Mouse (Mus musculus): Measurements from ENCODE around the gene Ear1. TPM values are rescaled to one million over a fixed set of nuclear protein-coding genes. Genes with fewer than 3 reads are reported as not detected.

Ear1 gene
- not detected for total RNA-seq (2023)

DNA sequence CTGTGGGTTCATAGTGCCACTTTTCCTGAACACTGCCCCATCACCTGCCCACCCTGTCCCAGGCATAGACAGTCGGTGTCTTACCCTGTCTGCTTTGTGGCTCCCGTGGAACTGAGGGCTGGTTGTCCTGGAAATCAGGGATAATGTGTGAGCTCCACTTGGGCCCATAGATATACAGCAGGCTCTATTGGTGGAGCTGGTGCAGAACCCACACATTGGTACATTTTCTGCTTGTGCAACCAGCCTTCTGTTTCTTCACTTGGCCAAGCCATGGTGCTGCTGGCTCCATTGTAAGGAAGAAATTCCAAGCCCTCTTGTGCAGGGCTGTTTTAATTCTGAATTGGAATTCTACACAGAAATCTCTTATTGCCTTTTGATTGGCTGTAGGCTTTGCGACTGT is at the start of gene Ear1:
Gene Ear1 (minus strand): TSS at position 101 of the 400 bp plus-strand sequence.

DNA sequence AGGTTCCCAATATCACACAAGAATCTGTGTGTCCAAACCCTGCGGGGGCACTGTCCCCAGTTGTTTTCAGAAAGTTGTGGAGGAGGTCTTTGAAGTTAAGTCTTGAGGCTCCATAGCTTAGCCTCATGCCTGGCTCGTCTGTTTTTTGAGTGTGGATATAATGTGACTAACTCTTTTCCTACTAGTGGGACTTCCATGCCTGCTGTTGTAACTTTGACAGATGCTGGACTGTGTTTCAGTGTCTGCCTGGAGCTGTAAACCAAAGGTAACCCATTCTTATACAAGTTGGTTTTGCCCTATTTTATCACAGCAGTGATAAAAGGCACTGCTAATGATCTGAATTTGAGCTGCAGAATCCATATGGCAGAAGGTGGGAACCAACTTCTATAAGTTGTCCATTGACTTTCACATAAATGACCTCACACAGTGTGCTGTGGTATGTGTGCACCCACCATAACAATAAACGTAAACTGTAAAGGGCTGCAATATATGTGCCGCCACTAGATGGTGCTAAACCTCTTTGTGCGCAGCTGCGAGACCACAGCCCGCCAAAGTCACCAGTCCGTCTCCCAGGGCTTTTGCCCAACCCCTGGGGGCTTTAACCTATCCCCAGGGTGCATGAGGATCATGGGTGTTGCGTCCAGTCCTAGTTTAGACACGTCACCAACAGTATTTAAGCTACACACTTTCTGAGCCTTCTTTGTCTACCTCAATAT is 49.5 kb upstream of the Ear1 start, which contains the start of gene Gm8113:
Gene Gm8113 (plus strand): TSS at position 703 of the 716 bp plus-strand sequence.

DNA sequence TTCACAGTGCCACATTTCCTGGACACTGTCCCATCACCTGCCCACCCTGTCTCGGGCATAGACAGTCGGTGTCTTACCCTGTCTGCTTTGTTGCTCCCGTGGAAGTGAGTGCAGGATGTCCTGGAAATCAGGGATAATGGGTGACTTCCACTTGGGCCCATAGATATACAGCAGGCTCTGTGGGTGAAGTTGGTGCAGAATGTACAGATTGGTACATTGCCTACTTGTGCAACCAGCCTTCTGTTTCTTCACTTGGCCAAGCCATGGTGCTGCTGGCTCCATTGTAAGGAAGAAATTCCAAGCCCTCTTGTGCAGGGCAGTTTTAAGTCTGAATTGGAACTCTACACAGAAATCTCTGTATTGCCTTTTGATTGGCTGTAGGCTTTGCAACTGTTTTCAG is 48.1 kb upstream of the Ear1 start, which contains the start of gene Ear10:
Gene Ear10 (minus strand): TSS at position 101 of the 400 bp plus-strand sequence.

DNA sequence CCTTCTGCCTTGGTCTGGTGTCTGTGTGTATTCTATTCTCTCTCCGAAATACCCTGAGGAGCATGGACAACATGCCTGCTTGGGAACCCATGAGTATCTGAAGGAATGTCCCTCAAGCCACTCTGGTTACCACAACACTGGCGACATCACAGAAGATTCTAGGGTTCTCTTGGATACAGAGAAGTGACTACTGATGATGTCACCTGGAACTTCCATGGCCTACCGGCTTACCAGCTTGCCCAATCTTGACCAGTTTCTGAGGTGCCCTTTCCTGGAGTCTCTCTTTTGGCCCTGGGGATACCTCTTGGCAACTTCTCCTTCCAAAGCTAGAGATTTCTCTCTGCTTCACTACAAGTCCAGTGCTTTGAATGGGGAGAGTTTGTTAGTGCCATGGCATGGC is 90.7 kb downstream of the Ear1 start, which contains the start of gene Gm8180:
Gene Gm8180 (minus strand): TSS at position 101 of the 400 bp plus-strand sequence.

Other genes with a start within 250 kb of the Ear1 start
- gene Gm8165, start 198.3 kb downstream of the Ear1 start, total RNA-seq (2023) = not detected
- gene Gm7324, start 177.7 kb downstream of the Ear1 start, total RNA-seq (2023) = 1 to 10 TPM in 1 of 2 experiments, not detected in 1; 2.4 TPM
- gene Gm16506, start 148.0 kb downstream of the Ear1 start, total RNA-seq (2023) = not detected
- gene Gm6526, start 127.7 kb downstream of the Ear1 start, total RNA-seq (2023) = not detected
- gene Gm8180, start 90.8 kb downstream of the Ear1 start, total RNA-seq (2023) = not detected
- gene Ear10, start 48.0 kb upstream of the Ear1 start, total RNA-seq (2023) = not detected
- not detected for gene Gm8113, start 49.9 kb upstream of the Ear1 start, total RNA-seq (2023)
- gene Ang5, start 81.6 kb upstream of the Ear1 start, total RNA-seq (2023) = not detected
- gene Ang6, start 126.8 kb upstream of the Ear1 start, total RNA-seq (2023) = not detected
- gene Ear2, start 227.1 kb upstream of the Ear1 start, total RNA-seq (2023) = not detected
- not detected for gene Gm3327, start 248.3 kb upstream of the Ear1 start, total RNA-seq (2023)

All from B cell, adult 67 days (primary cell).